Mouse (Mus musculus) adrenal gland, adult (tissue): Measurements from ENCODE around the gene Mybpc2.
A peak's percentile ranks its signal among the peaks of the same experiment; 100 is the strongest.

Experiments
- DNase-seq, 2 experiments: peaks; one replicate each; pipeline ENCODE4 v3.0.0; 2022 to 2023; ENCODE audit warnings: low spot score in 1 of 2; ENCODE audit not compliant: inconsistent age in 2 of 2

Mybpc2 gene

GRCm38 (mm10) chr7:44526414-44527154 is 2.1 kb upstream of the Mybpc2 start:
- no peak for DNase-seq

GRCm38 (mm10) chr7:44525126-44525832 is 823 bp upstream of the Mybpc2 start:
- DNase-seq: peak; percentile 90 to 93

GRCm38 (mm10) chr7:44523056-44523455 is 1.4 kb downstream of the Mybpc2 start:
- DNase-seq: no peak

GRCm38 (mm10) chr7:44521710-44522109 is 2.7 kb downstream of the Mybpc2 start:
- peak in 1 of 2 experiments; percentile 82 for DNase-seq

GRCm38 (mm10) chr7:44520990-44521389 is 3.5 kb downstream of the Mybpc2 start:
- no peak for DNase-seq

- no peak for DNase-seq
These were observed 5.1 kb downstream of the Mybpc2 start for GRCm38 (mm10) chr7:44519240-44519913.

- DNase-seq: no peak
These were observed 17.0 kb downstream of the Mybpc2 start for GRCm38 (mm10) chr7:44507491-44507890.

GRCm38 (mm10) chr7:44501563-44502115 is 22.8 kb downstream of the Mybpc2 start:
- peak; percentile 46 to 84 for DNase-seq

GRCm38 (mm10) chr7:44500046-44500445 is 24.4 kb downstream of the Mybpc2 start:
- DNase-seq: peak in 1 of 2 experiments; percentile 20

- peak; percentile 7 to 53 for DNase-seq
These were observed 25.5 kb downstream of the Mybpc2 start for GRCm38 (mm10) chr7:44498922-44499321.

- peak; percentile 26 to 44 for DNase-seq
These were observed 26.9 kb downstream of the Mybpc2 start for GRCm38 (mm10) chr7:44497361-44498055.

GRCm38 (mm10) chr7:44496771-44497109 is 27.7 kb downstream of the Mybpc2 start:
- no peak for DNase-seq

- DNase-seq: peak; percentile 98 to 99
These were observed 28.3 kb downstream of the Mybpc2 start, which contains the start of the genes Emc10 and Fam71e1 for GRCm38 (mm10) chr7:44495992-44496770. Gene Emc10, minus strand, starts transcription at chr7:44496529. Gene Fam71e1, plus strand, starts transcription at chr7:44496581.

GRCm38 (mm10) chr7:44495086-44495485 is 29.4 kb downstream of the Mybpc2 start:
- peak in 1 of 2 experiments; percentile 43 for DNase-seq

- peak in 1 of 2 experiments; percentile 19 for DNase-seq
These were observed 29.8 kb downstream of the Mybpc2 start for GRCm38 (mm10) chr7:44494681-44495080.

- DNase-seq: no peak
These were observed 32.2 kb downstream of the Mybpc2 start for GRCm38 (mm10) chr7:44492166-44492826.

- no peak for DNase-seq
These were observed 33.1 kb downstream of the Mybpc2 start for GRCm38 (mm10) chr7:44491391-44491790.

- DNase-seq: peak in 1 of 2 experiments; percentile 4
These were observed 34.2 kb downstream of the Mybpc2 start for GRCm38 (mm10) chr7:44490281-44490680.

- DNase-seq: peak in 1 of 2 experiments; percentile 7
These were observed 35.9 kb downstream of the Mybpc2 start for GRCm38 (mm10) chr7:44488545-44488944.
